Mouse (Mus musculus): ENCODE results near the gene Srsf3. TPM values are rescaled to one million over a fixed set of nuclear protein-coding genes. Genes with fewer than 3 reads are reported as not detected.

The Srsf3 gene
- total RNA-seq, 2 experiments from 2014 or later, result 124 to 130 TPM

DNA sequence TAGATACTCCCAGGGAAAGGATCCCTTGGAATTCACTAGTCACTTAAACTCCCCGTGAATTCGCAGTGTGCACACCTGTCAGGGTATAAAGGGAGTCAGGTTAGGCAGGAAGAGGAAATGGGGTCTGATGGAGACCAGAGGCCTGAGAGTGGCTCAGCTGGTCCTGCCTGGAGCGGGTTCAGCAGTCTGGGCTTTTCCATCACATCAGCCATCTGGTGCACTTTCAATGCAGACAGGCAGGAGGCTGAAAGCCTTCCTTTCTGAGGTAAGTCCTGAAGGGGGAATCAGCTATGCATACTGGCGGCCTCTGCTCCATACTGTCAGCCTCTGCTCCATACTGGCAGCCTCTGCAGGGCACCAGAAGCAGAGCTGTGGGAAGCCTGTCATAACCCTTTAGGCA lies 54.5 kb downstream of the Srsf3 start:
- DNase-seq (ENCODE audit: low spot score in 2 of 2), result no peak

DNA sequence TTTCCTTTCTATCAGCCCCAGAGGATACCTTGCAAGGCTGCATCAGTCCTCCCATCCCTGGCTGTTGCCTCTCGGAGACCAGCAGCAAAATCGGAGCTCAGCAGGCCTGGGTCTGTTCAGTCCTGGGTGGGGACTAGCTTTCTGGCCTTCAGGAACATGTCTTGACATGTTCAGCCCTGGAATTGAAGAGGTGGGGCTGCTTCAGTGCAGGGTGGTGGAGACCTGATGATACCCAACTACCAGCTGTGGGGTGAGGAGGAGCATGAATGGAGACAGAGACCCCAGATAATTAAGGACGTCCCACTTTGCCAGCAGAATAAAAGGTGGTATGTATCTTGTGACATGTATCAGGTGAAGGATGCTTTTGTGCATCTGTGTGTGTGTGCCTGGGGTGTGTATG lies 58.3 kb downstream of the Srsf3 start, which contains the start of gene Cdkn1a:
Gene Cdkn1a (plus strand): TSS at position 201 of the 400 bp plus-strand sequence.
- DNase-seq (ENCODE audit: low spot score in 2 of 2), result no peak

DNA sequence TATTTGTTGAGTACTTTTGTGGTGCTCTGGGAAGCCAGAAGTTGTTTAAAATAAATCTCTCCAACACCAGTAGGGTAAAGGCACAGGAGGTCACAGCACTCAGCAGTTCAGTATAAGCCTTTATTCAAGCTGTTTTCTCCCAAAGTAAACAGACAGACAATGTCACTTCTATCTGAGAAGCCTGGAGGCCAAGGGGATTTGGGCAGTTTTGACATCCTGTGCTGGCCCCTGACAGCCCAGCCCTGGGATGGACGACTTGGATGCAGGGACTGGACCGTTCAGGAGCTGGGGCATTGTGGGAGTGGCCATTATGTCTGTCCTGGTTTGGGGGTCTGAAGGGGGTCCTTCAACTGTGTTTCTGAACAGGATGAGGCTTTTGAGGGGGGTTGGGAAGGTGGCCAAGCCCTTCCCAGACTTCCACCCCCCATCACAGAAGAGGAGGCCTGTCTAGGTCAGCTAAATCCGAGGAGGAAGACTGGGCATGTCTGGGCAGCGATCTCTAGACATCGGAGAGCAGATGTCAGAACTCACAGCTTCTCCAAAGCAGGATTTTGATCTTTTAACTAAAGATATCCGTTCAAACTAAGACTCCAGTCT lies 59.0 kb downstream of the Srsf3 start:
- DNase-seq (ENCODE audit: low spot score in 2 of 2), result no peak

DNA sequence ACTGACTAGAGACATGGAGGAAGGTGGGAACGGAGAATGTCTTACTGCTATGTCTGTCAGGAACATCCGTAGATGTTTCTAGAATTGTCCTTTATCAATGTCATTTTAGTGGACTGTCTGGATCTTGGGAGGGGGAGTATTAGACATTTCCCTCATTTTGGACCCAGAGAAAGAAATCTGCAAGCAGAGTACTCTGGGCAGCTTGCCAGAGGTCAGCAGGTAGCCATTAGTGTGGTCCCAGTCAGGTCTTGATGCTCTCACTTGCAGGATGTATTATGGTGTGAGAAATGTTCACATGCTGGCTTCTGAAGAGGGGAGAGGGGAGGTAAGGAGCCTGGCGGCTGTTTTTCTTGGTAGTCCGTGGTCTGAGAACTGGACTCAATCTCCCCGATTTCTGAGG lies 60.1 kb downstream of the Srsf3 start:
- no peak for DNase-seq (ENCODE audit: low spot score in 2 of 2)

Other genes with a start within 250 kb of the Srsf3 start
- gene Brpf3, start 231.5 kb upstream of the Srsf3 start, total RNA-seq (2021), result 10 to 100 TPM; 51.5 to 55.0 TPM
- under 1 TPM; 0.53 to 0.54 TPM for gene Pnpla1, start 174.2 kb upstream of the Srsf3 start, total RNA-seq (2021)
- 10 to 100 TPM in 1 of 2 experiments, 1 to 10 TPM in 1; 8.6 to 10.7 TPM for gene 4930539E08Rik, start 117.3 kb upstream of the Srsf3 start, total RNA-seq (2021)
- not detected for gene Pxt1, start 88.8 kb upstream of the Srsf3 start, total RNA-seq (2021)
- 10 to 100 TPM; 67.7 to 71.2 TPM for gene Kctd20, start 80.7 kb upstream of the Srsf3 start, total RNA-seq (2021)
- 10 to 100 TPM; 43.2 to 45.8 TPM for gene Stk38, start 24.6 kb upstream of the Srsf3 start, total RNA-seq (2021)
- gene Cdkn1a, start 58.3 kb downstream of the Srsf3 start, total RNA-seq (2021), result 10 to 100 TPM; 35.1 to 57.4 TPM
- not detected for gene Rab44, start 81.5 kb downstream of the Srsf3 start, total RNA-seq (2021)
- gene Cpne5, start 205.5 kb downstream of the Srsf3 start, total RNA-seq (2021), result 100 to 1,000 TPM; 161 to 173 TPM
- 10 to 100 TPM; 17.9 to 19.3 TPM for gene Ppil1, start 231.6 kb downstream of the Srsf3 start, total RNA-seq (2021)
- 100 to 1,000 TPM in 1 of 2 experiments, 10 to 100 TPM in 1; 95.0 to 100 TPM for gene BC004004, start 236.2 kb downstream of the Srsf3 start, total RNA-seq (2021)

Data from left cerebral cortex, adult 18-20 months (tissue).